In the genomic region with DNA sequence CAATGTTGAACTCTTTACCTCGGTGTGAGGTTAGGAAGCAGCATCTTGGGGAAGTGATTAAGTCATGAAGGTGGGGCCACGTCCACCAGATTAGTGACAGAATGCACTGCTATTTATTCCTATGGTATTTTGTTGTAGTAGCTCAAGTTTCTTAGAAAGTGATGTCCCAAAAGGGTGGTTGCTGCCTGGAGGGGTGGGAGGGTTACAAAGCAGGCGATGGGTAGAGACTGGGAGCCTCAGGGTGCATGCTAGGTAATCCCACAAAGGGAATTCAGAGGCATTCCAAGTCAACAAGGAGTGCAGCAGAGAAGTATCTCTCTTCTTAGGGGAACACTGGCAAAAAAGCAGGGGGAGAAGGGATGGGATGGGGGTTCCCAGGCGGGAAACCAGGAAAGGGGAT, we compare ENCODE assay signal across 14 mouse cellular contexts.
DNase-seq lines count a peak whose midpoint lies in the region; ATAC-seq and TF ChIP-seq lines count a peak whose summit lies in the region.
"Had no signal": no experiment of that assay in that cellular context is flagged by ENCODE, and none has a peak within 500 bp of the region (broad histone marks: within the 10 kb centered on the region; RNA-seq: fewer than 3 reads in every experiment).

No protein-coding gene starts in this region.

- no peak for ATAC-seq in forebrain, embryonic 16.5 days
- no peak for ATAC-seq in forebrain, embryonic 11.5 days (replicated peaks; ENCODE audit: low FRiP score)
- no peak for ATAC-seq in heart, embryonic 16.5 days (replicated peaks; ENCODE audit: extremely low read depth, insufficient read depth, low FRiP score)
- ATAC-seq in liver, embryonic 11.5 days (replicated peaks; ENCODE audit: low FRiP score), result no peak
- ATAC-seq in liver, embryonic 12.5 days, result no peak
- ATAC-seq in stomach, postnatal 0 days (ENCODE audit: low FRiP score, low TSS enrichment), result no peak

- H3K4me1 ChIP-seq in forebrain, embryonic 16.5 days (replicated peaks; ENCODE audit: control insufficient read depth, insufficient read depth, low read length), result peaks cover 12% of the 10 kb centered on the region
- no peaks in the 10 kb centered on the region for H3K4me1 ChIP-seq in forebrain, embryonic 11.5 days (replicated peaks; ENCODE audit: control insufficient read depth, insufficient read depth, low read length)
- H3K4me1 ChIP-seq in heart, embryonic 16.5 days (ENCODE audit: control insufficient read depth, insufficient read depth, low read length), result peaks cover 13% of the 10 kb centered on the region
- peaks cover 4% of the 10 kb centered on the region; the same call in 1 of the 2 replicates for H3K4me1 ChIP-seq in liver, embryonic 11.5 days (replicated peaks; ENCODE audit: control insufficient read depth, insufficient read depth, low read length)
- H3K4me1 ChIP-seq in liver, embryonic 12.5 days, result no peaks in the 10 kb centered on the region
- H3K4me1 ChIP-seq in stomach, postnatal 0 days (replicated peaks; ENCODE audit: control insufficient read depth, insufficient read depth), result no peaks in the 10 kb centered on the region

- WGBS in forebrain, embryonic 16.5 days, result 75% methylated on average over 4 of the region's 4 CpGs
- WGBS in forebrain, embryonic 11.5 days, result 75% methylated on average over 4 of the region's 4 CpGs
- 68% methylated on average over 4 of the region's 4 CpGs for WGBS in heart, embryonic 16.5 days
- WGBS in liver, embryonic 11.5 days, result 80% methylated on average over 4 of the region's 4 CpGs
- 60% methylated on average over 4 of the region's 4 CpGs for WGBS in liver, embryonic 12.5 days (ENCODE audit: insufficient replicate concordance)
- 54% methylated on average over 4 of the region's 4 CpGs for WGBS in stomach, postnatal 0 days

- H3K9ac ChIP-seq in forebrain, embryonic 16.5 days (replicated peaks; ENCODE audit: low read depth, low read length), result no peak overlapping the region
- H3K9ac ChIP-seq in forebrain, embryonic 11.5 days (ENCODE audit: low read length), result no peak overlapping the region
- no peak overlapping the region for H3K9ac ChIP-seq in heart, embryonic 16.5 days (ENCODE audit: low read length)
- H3K9ac ChIP-seq in liver, embryonic 11.5 days (ENCODE audit: low read depth, low read length), result no peak overlapping the region
- no peak overlapping the region for H3K9ac ChIP-seq in liver, embryonic 12.5 days
- H3K9ac ChIP-seq in stomach, postnatal 0 days (ENCODE audit: low read length), result no peak overlapping the region
- H3K9ac ChIP-seq: kidney, embryonic 15.5 days had no signal

- no peak for TF ChIP-seq EP300 in stomach, postnatal 0 days (optimal IDR thresholded peaks at IDR 0.05)

- no peak overlapping the region for H3K4me2 ChIP-seq in forebrain, embryonic 16.5 days (ENCODE audit: low read length)
- H3K4me2 ChIP-seq in forebrain, embryonic 11.5 days (ENCODE audit: low read depth, low read length, severe bottlenecking), result no peak overlapping the region
- H3K4me2 ChIP-seq in heart, embryonic 16.5 days (ENCODE audit: low read depth, low read length), result no peak overlapping the region
- no peak overlapping the region for H3K4me2 ChIP-seq in liver, embryonic 11.5 days
- H3K4me2 ChIP-seq in liver, embryonic 12.5 days, result no peak overlapping the region
- H3K4me2 ChIP-seq in stomach, postnatal 0 days (replicated peaks; ENCODE audit: low read depth), result no peak overlapping the region
- H3K4me2 ChIP-seq: kidney, embryonic 15.5 days had no signal

- DNase-seq in forebrain, embryonic 11.5 days (ENCODE audit: low spot score), result no peak
- DNase-seq in heart, postnatal 14 days, result no peak
- no peak for DNase-seq in liver, embryonic 11.5 days (ENCODE audit: low spot score)
- no peak for DNase-seq in stomach, postnatal 0 days (ENCODE audit: low spot score)
- DNase-seq: B cell, adult 2 months; gastrocnemius, postnatal 14 days; thymus, adult 2 months; thymus, postnatal 4 days had no signal

- TF ChIP-seq CTCF in stomach, postnatal 0 days (IDR thresholded peaks at IDR 0.05; ENCODE audit: low read depth), result no peak

- no peaks in the 10 kb centered on the region for H3K27me3 ChIP-seq in forebrain, embryonic 16.5 days (replicated peaks; ENCODE audit: control insufficient read depth, insufficient read depth, low read length)
- no peaks in the 10 kb centered on the region for H3K27me3 ChIP-seq in forebrain, embryonic 11.5 days (ENCODE audit: control insufficient read depth, insufficient read depth, low read length)
- H3K27me3 ChIP-seq in heart, embryonic 16.5 days (ENCODE audit: control insufficient read depth, insufficient read depth, low read length), result no peaks in the 10 kb centered on the region
- no peaks in the 10 kb centered on the region for H3K27me3 ChIP-seq in liver, embryonic 11.5 days (replicated peaks; ENCODE audit: control insufficient read depth, insufficient read depth, low read length)
- H3K27me3 ChIP-seq in liver, embryonic 12.5 days (replicated peaks), result no peaks in the 10 kb centered on the region
- H3K27me3 ChIP-seq in stomach, postnatal 0 days (ENCODE audit: control insufficient read depth, insufficient read depth, low read length), result no peaks in the 10 kb centered on the region
- H3K27me3 ChIP-seq: CH12.LX; kidney, embryonic 15.5 days had no signal

- no peaks in the 10 kb centered on the region for H3K9me3 ChIP-seq in forebrain, embryonic 16.5 days (ENCODE audit: control insufficient read depth, low read length)
- no peaks in the 10 kb centered on the region for H3K9me3 ChIP-seq in forebrain, embryonic 11.5 days (ENCODE audit: control insufficient read depth, low read length)
- no peaks in the 10 kb centered on the region for H3K9me3 ChIP-seq in heart, embryonic 16.5 days (replicated peaks; ENCODE audit: control insufficient read depth, low read length)
- H3K9me3 ChIP-seq in liver, embryonic 11.5 days (ENCODE audit: control insufficient read depth, low read length), result no peaks in the 10 kb centered on the region
- no peaks in the 10 kb centered on the region for H3K9me3 ChIP-seq in liver, embryonic 12.5 days (replicated peaks)
- no peaks in the 10 kb centered on the region for H3K9me3 ChIP-seq in stomach, postnatal 0 days (ENCODE audit: control insufficient read depth, low read length)
- H3K9me3 ChIP-seq: kidney, embryonic 15.5 days had no signal

- intact Hi-C loops in heart, postnatal 14 days (cut with DNase I), result no loop called here

- no peaks in the 10 kb centered on the region for H3K36me3 ChIP-seq in forebrain, embryonic 16.5 days (ENCODE audit: control insufficient read depth, insufficient read depth)
- H3K36me3 ChIP-seq in forebrain, embryonic 11.5 days (ENCODE audit: control insufficient read depth, insufficient read depth, low read length), result no peaks in the 10 kb centered on the region
- H3K36me3 ChIP-seq in heart, embryonic 16.5 days (ENCODE audit: control insufficient read depth, insufficient read depth), result no peaks in the 10 kb centered on the region
- no peaks in the 10 kb centered on the region for H3K36me3 ChIP-seq in liver, embryonic 11.5 days (ENCODE audit: control insufficient read depth, insufficient read depth, low read length)
- H3K36me3 ChIP-seq in liver, embryonic 12.5 days, result peaks cover 19% of the 10 kb centered on the region
- no peaks in the 10 kb centered on the region for H3K36me3 ChIP-seq in stomach, postnatal 0 days (ENCODE audit: control insufficient read depth, insufficient read depth, low read length)

- no peak overlapping the region for H3K4me3 ChIP-seq in forebrain, embryonic 16.5 days (replicated peaks; ENCODE audit: low read length)
- no peak overlapping the region for H3K4me3 ChIP-seq in forebrain, embryonic 11.5 days (ENCODE audit: low read depth, low read length)
- H3K4me3 ChIP-seq in heart, embryonic 16.5 days (ENCODE audit: low read length), result no peak overlapping the region
- H3K4me3 ChIP-seq in liver, embryonic 11.5 days (ENCODE audit: low read depth, low read length), result no peak overlapping the region
- no peak overlapping the region for H3K4me3 ChIP-seq in liver, embryonic 12.5 days
- H3K4me3 ChIP-seq in stomach, postnatal 0 days (ENCODE audit: low read depth, low read length), result no peak overlapping the region
- H3K4me3 ChIP-seq: kidney, embryonic 15.5 days had no signal

- peak overlapping the region; percentile 73 for H3K27ac ChIP-seq in forebrain, embryonic 16.5 days (ENCODE audit: low read length)
- no peak overlapping the region for H3K27ac ChIP-seq in forebrain, embryonic 11.5 days (ENCODE audit: low read depth, low read length)
- peak overlapping the region; percentile 66; the same call in 1 of the 2 replicates for H3K27ac ChIP-seq in heart, embryonic 16.5 days (ENCODE audit: low read length)
- H3K27ac ChIP-seq in liver, embryonic 11.5 days (ENCODE audit: low read depth, low read length), result 0 out of 2 replicates have a peak overlapping the region, but pooled peaks have one; percentile 15
- no peak overlapping the region for H3K27ac ChIP-seq in liver, embryonic 12.5 days
- H3K27ac ChIP-seq in stomach, postnatal 0 days (replicated peaks), result peak overlapping the region; percentile 35; the same call in 1 of the 2 replicates
- H3K27ac ChIP-seq: kidney, embryonic 15.5 days; macrophage had no signal

Comparison
In these comparisons a context has a peak if more than half of its experiments do, and no peak if none do; other contexts are left out.
1. H3K27ac ChIP-seq: peak in forebrain, embryonic 16.5 days (single experiment), heart, embryonic 16.5 days (single experiment), liver, embryonic 11.5 days (single experiment) and stomach, postnatal 0 days (single experiment); none in forebrain, embryonic 11.5 days (single experiment) and liver, embryonic 12.5 days (single experiment).